Mouse (Mus musculus) erythroblast, embryonic 14.5 days (primary cell): ENCODE measurements around the gene Polk.

Experiments
- GATA1 ChIP-seq: IDR thresholded peaks from 2 replicates; pipeline ENCODE4 v1.6.1; 2012; ENCODE audit warnings: low read length, inconsistent platforms, mixed read lengths
- TAL1 ChIP-seq: IDR thresholded peaks from 3 replicates; pipeline ENCODE4 v1.6.1; 2012; ENCODE audit warnings: low read length, inconsistent platforms, mixed read lengths

DNA sequence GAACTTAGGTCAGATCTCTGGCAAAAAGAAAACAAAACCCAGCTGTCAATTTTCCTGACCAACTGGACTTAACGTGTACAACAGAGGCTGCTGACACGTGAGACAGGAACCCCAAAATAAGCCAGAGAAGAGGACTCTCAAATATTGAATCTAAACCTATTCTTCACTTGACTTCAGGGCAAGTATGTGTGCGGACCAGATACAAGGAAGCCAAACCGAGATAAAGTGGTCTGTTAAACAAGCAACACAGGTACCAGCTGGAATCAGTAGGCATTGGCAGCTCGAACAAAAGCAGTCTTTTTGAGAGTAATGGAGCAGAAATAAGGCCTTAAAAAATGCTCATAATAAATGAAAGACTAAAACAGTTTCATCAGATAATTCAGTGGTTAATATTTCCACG lies 25.6 kb upstream of the Polk start:
- TF ChIP-seq GATA1 (no peak), TAL1 (no peak)
